Mouse (Mus musculus) cortical plate, adult 2 months (tissue): Measurements from ENCODE around the gene Slain1.

Experiments
- CTCF ChIP-seq: fragments of 200-500 bp; IDR thresholded peaks from 2 replicates; pipeline ENCODE4 v1.5.1; 2011; ENCODE audit warnings: mild to moderate bottlenecking, control low read depth, low read length; ENCODE audit not compliant: insufficient read depth; ENCODE audit errors: extremely low read depth
- POLR2A ChIP-seq: fragments of 200-500 bp; IDR thresholded peaks from 2 replicates; pipeline ENCODE4 v1.6.1; 2011; ENCODE audit warnings: mild to moderate bottlenecking, low read length, control low read depth; ENCODE audit not compliant: insufficient read depth; ENCODE audit errors: extremely low read depth

DNA sequence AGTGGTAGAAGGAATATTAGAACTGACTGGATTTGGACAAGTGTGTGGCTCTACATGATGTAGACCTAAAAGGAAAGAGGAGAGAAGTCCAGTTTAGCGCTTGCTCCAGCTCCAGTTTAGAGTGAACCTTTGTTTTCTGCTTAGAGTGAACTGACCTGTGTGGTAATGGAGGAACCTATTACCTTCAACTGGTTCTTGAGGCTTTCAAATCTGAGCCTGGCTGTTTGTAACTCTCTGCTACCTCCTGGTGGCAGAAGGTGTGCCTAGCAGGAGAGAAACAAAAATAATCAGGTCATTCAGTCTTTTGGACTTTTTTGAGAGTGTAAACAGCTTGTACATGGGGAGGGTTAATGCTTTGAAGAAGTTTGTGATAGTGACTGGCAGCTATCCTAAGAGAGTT lies 44.3 kb downstream of the Slain1 start:
- peak; percentile 85 for TF ChIP-seq CTCF
- TF ChIP-seq POLR2A = no peak
